Mouse (Mus musculus): ENCODE measurements around the gene Phf3.
"Not testable (repeated sequence)": the region's sequence is repeated elsewhere in the genome, so short reads cannot be mapped to it uniquely, and the experiment has no call there.

DNA sequence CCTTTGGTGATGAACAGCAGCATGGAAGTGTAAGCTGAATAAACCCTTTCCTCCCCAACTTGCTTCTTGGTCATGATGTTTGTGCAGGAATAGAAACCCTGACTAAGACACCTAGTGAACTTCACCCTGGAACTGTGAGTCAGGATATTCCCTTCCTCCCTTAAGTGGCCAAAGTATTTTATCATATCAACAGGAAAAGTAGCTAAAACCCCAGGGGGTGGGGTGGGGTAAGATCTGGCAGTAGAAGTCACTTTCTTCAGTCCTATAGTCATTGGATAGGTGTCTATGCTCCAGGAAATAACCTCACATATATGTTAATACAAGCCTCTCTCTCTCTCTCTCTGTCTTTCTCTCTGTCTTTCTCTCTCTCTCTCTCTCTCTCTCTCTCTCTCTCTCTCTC lies 21.6 kb upstream of the Phf3 start:
- not testable (repeated sequence) for TF ChIP-seq CTCF (IDR thresholded peaks at IDR 0.05; ENCODE audit: borderline replicate concordance, control insufficient read depth, extremely low read depth, insufficient read depth, low read length, poor library complexity); POLR2A (IDR thresholded peaks at IDR 0.05; ENCODE audit: control insufficient read depth, extremely low read depth, insufficient read depth, low read length, poor library complexity)
